Mouse (Mus musculus): ENCODE measurements at regions not wholly inside any gene's neighbourhood (a gene's known extent, or its start where the extent isn't known, plus 50 kb on each side); places are given as distances from the start of the nearest gene placed in this dataset.

DNA sequence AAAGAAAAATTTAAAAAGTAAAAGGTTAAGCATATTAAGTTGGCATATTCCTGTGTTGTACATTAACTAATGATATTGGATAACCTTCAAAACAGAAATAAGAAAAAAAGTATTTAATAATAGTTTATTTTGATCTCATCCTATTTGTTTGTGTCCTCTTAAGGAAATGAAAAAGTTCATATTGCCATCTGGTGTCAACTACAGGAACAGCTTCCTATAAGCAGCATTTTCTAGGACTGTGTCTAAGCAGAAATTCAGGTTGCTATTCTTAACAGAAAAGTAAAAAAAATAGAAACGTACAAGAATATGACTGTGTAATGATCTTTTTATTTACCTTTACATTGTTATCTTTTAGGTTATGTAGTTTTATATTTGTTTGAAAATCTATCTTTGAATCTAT lies 313.4 kb upstream of the G6pd2 start:
- no peak for DNase-seq (ENCODE audit: low spot score in 2 of 2)

- no peak for DNase-seq (ENCODE audit: low spot score in 2 of 2)
Measured at GRCm38 (mm10) chr5:61507406-61507805, 301.2 kb upstream of the G6pd2 start.

GRCm38 (mm10) chr5:61540502-61540901 lies 268.1 kb upstream of the G6pd2 start:
- no peak for DNase-seq (ENCODE audit: low spot score in 2 of 2)

DNA sequence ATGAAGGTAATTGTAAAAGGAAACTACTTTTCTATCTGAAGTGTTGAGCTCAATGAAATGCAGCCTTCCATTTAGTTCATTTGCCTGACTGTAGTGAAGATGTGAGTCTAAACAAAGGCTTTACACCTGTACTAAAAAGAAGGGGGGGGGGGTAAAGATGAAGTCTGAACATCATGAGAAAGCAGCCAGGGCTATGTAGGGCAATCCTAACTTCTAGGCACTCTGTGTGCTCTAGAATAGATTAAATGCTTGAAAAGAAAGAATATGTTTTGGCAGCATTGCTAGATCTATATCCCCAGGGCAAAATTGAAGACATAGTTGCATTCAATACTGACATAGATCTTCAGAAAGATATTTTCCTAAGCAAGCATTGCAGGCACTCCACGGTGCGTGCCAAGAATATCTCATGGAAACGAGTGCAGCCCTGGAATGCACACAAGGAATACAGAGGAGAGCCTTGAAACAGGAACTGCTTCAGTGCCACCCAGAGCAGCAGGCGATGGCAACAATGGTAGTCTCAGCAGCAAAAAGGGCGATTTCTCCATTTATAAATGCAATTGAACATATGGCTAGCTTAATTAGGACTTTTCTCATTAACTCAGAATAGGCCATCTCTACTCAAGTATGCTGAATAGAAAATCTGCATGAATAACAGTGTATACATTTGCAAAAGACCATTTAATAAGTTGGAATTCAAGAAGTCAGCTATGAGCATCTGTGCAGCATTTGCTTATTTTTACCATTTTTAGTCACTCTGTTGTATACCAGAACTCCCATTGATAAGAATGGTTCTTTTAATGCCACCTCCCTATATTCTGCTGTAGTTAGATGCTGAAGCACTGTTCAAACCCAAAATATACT lies 261.8 kb upstream of the G6pd2 start:
- DNase-seq (ENCODE audit: low spot score in 2 of 2) = peak in 1 of 2 experiments; percentile 6

- DNase-seq (ENCODE audit: low spot score in 2 of 2) = no peak
Measured at GRCm38 (mm10) chr5:61553526-61553925, 255.1 kb upstream of the G6pd2 start.
